Mouse (Mus musculus): ENCODE data around the gene Ehd2. TPM values are rescaled to one million over a fixed set of nuclear protein-coding genes. Genes with fewer than 3 reads are reported as not detected.

The Ehd2 gene
- polyA plus RNA-seq, 1 experiment from 2014 or later = 6.4 TPM

- Histone ChIP-seq H3K27ac (ENCODE audit: low read depth, low read length) (no peak overlapping the region), H3K9me3 (ENCODE audit: control insufficient read depth, low read length) (no peaks in the 10 kb centered on the region), H3K4me1 (replicated peaks; ENCODE audit: control insufficient read depth, insufficient read depth, low read length) (no peaks in the 10 kb centered on the region), H3K27me3 (ENCODE audit: control insufficient read depth, insufficient read depth, low read length) (no peaks in the 10 kb centered on the region), H3K4me2 (replicated peaks; ENCODE audit: low read depth, low read length) (no peak overlapping the region), H3K36me3 (ENCODE audit: control insufficient read depth, insufficient read depth, low read length) (0 out of 2 replicates have a peak, but pooled peaks cover 2% of the 10 kb centered on the region), H3K4me3 (ENCODE audit: low read depth, low read length) (no peak overlapping the region), H3K9ac (ENCODE audit: low read depth, low read length) (no peak overlapping the region)
- WGBS = 85% methylated on average over 3 of the region's 3 CpGs
- DNase-seq (ENCODE audit: low spot score) (no peak), ATAC-seq (ENCODE audit: low FRiP score) (peak; percentile 53; the same call in 1 of the 2 replicates)
Observed at GRCm38 (mm10) chr7:16005020-16005419, 37.7 kb upstream of the Ehd2 start.

DNA sequence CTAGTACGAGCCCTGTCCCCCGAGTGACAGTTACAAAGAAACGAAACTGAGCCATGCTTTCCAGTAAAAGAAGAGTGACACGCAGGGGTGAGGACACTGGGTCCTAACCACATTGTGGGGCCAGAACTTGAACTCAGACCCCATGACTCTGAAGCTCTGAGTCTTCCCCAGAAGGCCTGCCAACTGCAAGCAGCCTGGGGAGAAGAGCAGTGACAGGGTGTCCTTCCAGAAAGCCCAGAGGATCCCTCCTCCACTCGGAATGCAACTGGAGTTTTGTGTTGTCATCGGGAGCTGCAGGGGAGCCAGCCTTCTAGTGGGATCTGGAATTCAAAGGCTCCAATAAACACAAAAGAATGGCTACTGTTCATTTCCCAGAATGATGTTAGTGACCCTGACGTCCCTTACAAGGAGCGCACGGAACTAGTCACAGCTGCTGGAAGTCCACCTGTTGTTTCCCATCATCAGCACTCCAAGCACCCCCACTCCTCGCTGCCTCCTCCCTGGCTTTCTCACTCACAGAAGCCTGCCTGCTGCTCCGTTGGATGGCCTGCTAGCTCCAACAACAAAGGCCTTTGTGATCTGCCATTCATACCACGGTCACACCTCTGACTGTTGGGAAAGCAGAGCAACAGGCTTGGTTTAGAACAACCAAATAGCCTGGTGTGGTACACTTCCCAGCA, 37.0 kb upstream of the Ehd2 start:
- DNase-seq (ENCODE audit: low spot score) (peak; percentile 37), ATAC-seq (ENCODE audit: low FRiP score) (peak; percentile 22; the same call in 1 of the 2 replicates)
- Histone ChIP-seq H3K9me3 (ENCODE audit: control insufficient read depth, low read length) (no peaks in the 10 kb centered on the region), H3K27ac (ENCODE audit: low read depth, low read length) (no peak overlapping the region), H3K4me2 (replicated peaks; ENCODE audit: low read depth, low read length) (no peak overlapping the region), H3K4me1 (replicated peaks; ENCODE audit: control insufficient read depth, insufficient read depth, low read length) (no peaks in the 10 kb centered on the region), H3K36me3 (ENCODE audit: control insufficient read depth, insufficient read depth, low read length) (0 out of 2 replicates have a peak, but pooled peaks cover 2% of the 10 kb centered on the region), H3K4me3 (ENCODE audit: low read depth, low read length) (no peak overlapping the region), H3K27me3 (ENCODE audit: control insufficient read depth, insufficient read depth, low read length) (no peaks in the 10 kb centered on the region), H3K9ac (ENCODE audit: low read depth, low read length) (no peak overlapping the region)
- WGBS = 55% methylated on average over 12 of the region's 12 CpGs

DNA sequence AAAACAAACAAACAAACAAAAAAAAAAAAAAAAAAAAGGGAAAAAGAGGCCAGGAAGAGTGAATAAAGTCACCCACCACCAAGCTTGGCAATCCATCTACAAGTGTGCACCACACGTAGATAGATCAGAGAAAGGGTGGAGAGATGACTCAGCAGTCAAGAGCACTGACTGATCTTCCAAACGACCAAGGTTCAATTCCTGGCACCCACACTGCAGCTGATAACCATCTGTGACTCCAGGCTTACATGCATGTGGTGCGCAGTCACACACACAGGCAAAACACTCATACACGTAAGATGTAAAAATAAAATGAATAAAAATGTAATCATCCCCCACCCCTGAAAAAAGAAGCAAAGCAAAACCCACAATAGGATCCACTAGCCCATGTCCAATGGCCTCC, 35.7 kb upstream of the Ehd2 start:
- Histone ChIP-seq H3K9ac (ENCODE audit: low read depth, low read length) (no peak overlapping the region), H3K27ac (ENCODE audit: low read depth, low read length) (no peak overlapping the region), H3K27me3 (ENCODE audit: control insufficient read depth, insufficient read depth, low read length) (no peaks in the 10 kb centered on the region), H3K36me3 (ENCODE audit: control insufficient read depth, insufficient read depth, low read length) (0 out of 2 replicates have a peak, but pooled peaks cover 2% of the 10 kb centered on the region), H3K9me3 (ENCODE audit: control insufficient read depth, low read length) (no peaks in the 10 kb centered on the region), H3K4me2 (replicated peaks; ENCODE audit: low read depth, low read length) (no peak overlapping the region), H3K4me1 (replicated peaks; ENCODE audit: control insufficient read depth, insufficient read depth, low read length) (no peaks in the 10 kb centered on the region), H3K4me3 (ENCODE audit: low read depth, low read length) (no peak overlapping the region)
- WGBS = 86% methylated on average over 4 of the region's 4 CpGs
- no peak for ATAC-seq (ENCODE audit: low FRiP score)
- DNase-seq (ENCODE audit: low spot score) = no peak

- WGBS = 91% methylated on average over 5 of the region's 5 CpGs
- no peak overlapping the region for H3K4me3 ChIP-seq (ENCODE audit: low read depth, low read length)
- ATAC-seq (ENCODE audit: low FRiP score) (no peak), DNase-seq (ENCODE audit: low spot score) (no peak)
- H3K4me1 ChIP-seq (replicated peaks; ENCODE audit: control insufficient read depth, insufficient read depth, low read length) = no peaks in the 10 kb centered on the region
- no peak overlapping the region for H3K4me2 ChIP-seq (replicated peaks; ENCODE audit: low read depth, low read length)
- H3K9ac ChIP-seq (ENCODE audit: low read depth, low read length) = no peak overlapping the region
- 0 out of 2 replicates have a peak, but pooled peaks cover 2% of the 10 kb centered on the region for H3K36me3 ChIP-seq (ENCODE audit: control insufficient read depth, insufficient read depth, low read length)
- no peak overlapping the region for H3K27ac ChIP-seq (ENCODE audit: low read depth, low read length)
- H3K9me3 ChIP-seq (ENCODE audit: control insufficient read depth, low read length) = no peaks in the 10 kb centered on the region
- H3K27me3 ChIP-seq (ENCODE audit: control insufficient read depth, insufficient read depth, low read length) = no peaks in the 10 kb centered on the region
Observed at GRCm38 (mm10) chr7:16002171-16002570, 34.8 kb upstream of the Ehd2 start.

DNA sequence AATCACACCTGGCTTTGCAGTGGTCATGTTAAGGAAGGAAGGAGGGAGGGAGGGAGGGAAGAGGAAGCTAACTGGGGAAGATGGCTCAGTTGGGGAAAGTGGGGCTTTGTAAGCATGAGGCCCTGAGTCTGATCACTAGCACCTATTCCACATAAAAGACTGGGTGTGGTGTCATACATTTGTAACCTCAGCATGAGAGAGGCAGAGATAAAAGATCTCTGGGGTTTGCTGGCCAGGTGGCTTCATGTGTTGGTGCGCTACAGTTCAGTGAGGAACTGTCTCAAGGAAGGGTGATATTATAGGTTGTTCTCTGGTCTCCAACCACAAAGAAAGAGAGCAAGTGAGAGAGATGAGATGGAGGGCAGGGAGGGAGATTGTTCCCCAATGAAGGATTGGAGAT, 34.3 kb upstream of the Ehd2 start:
- Histone ChIP-seq H3K4me1 (replicated peaks; ENCODE audit: control insufficient read depth, insufficient read depth, low read length) (no peaks in the 10 kb centered on the region), H3K9ac (ENCODE audit: low read depth, low read length) (no peak overlapping the region), H3K9me3 (ENCODE audit: control insufficient read depth, low read length) (no peaks in the 10 kb centered on the region), H3K36me3 (ENCODE audit: control insufficient read depth, insufficient read depth, low read length) (0 out of 2 replicates have a peak, but pooled peaks cover 2% of the 10 kb centered on the region), H3K27me3 (ENCODE audit: control insufficient read depth, insufficient read depth, low read length) (no peaks in the 10 kb centered on the region), H3K4me2 (replicated peaks; ENCODE audit: low read depth, low read length) (no peak overlapping the region), H3K27ac (ENCODE audit: low read depth, low read length) (no peak overlapping the region), H3K4me3 (ENCODE audit: low read depth, low read length) (no peak overlapping the region)
- ATAC-seq (ENCODE audit: low FRiP score) (no peak), DNase-seq (ENCODE audit: low spot score) (no peak)
- WGBS = 94% methylated on average over 1 of the region's 1 CpGs

GRCm38 (mm10) chr7:15993789-15994188, 26.4 kb upstream of the Ehd2 start:
- WGBS = 95% methylated on average over 4 of the region's 4 CpGs

DNA sequence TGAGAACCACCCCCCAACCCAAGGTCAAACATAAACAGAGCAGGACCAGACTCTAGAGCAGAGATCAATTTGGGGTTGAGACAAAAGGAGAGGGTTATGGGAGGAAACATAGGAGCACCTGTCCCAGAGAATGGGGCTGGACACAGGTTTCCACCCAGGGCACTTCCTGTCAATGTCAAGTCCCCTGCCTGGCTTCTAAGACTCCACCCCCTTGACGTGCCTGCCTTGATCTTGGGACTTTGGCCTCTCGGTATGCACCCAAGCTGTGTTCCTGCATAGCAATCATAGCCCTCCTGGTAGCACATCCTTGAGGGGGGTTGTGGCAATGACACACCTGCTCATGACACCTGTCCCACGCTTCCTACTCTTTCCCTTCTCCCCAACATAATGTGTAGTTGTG, 25.8 kb upstream of the Ehd2 start:
- H3K27me3 ChIP-seq (ENCODE audit: control insufficient read depth, insufficient read depth, low read length) = no peaks in the 10 kb centered on the region
- H3K9ac ChIP-seq (ENCODE audit: low read depth, low read length) = no peak overlapping the region
- peaks cover 7% of the 10 kb centered on the region for H3K36me3 ChIP-seq (ENCODE audit: control insufficient read depth, insufficient read depth, low read length)
- no peaks in the 10 kb centered on the region for H3K9me3 ChIP-seq (ENCODE audit: control insufficient read depth, low read length)
- 81% methylated on average over 3 of the region's 3 CpGs for WGBS
- no peak overlapping the region for H3K27ac ChIP-seq (ENCODE audit: low read depth, low read length)
- ATAC-seq (ENCODE audit: low FRiP score) (no peak), DNase-seq (ENCODE audit: low spot score) (no peak)
- H3K4me2 ChIP-seq (replicated peaks; ENCODE audit: low read depth, low read length) = no peak overlapping the region
- H3K4me3 ChIP-seq (ENCODE audit: low read depth, low read length) = no peak overlapping the region
- no peaks in the 10 kb centered on the region for H3K4me1 ChIP-seq (replicated peaks; ENCODE audit: control insufficient read depth, insufficient read depth, low read length)

More at GRCm38 (mm10) chr7:15993789-15994188, 26.4 kb upstream of the Ehd2 start:
- Histone ChIP-seq H3K4me1 (replicated peaks; ENCODE audit: control insufficient read depth, insufficient read depth, low read length) (no peaks in the 10 kb centered on the region), H3K36me3 (ENCODE audit: control insufficient read depth, insufficient read depth, low read length) (peaks cover under 1% of the 10 kb centered on the region; the same call in 1 of the 2 replicates), H3K9ac (ENCODE audit: low read depth, low read length) (no peak overlapping the region), H3K9me3 (ENCODE audit: control insufficient read depth, low read length) (no peaks in the 10 kb centered on the region), H3K27ac (ENCODE audit: low read depth, low read length) (no peak overlapping the region), H3K27me3 (ENCODE audit: control insufficient read depth, insufficient read depth, low read length) (no peaks in the 10 kb centered on the region), H3K4me3 (ENCODE audit: low read depth, low read length) (no peak overlapping the region), H3K4me2 (replicated peaks; ENCODE audit: low read depth, low read length) (no peak overlapping the region)
- ATAC-seq (ENCODE audit: low FRiP score) (no peak), DNase-seq (ENCODE audit: low spot score) (no peak)

DNA sequence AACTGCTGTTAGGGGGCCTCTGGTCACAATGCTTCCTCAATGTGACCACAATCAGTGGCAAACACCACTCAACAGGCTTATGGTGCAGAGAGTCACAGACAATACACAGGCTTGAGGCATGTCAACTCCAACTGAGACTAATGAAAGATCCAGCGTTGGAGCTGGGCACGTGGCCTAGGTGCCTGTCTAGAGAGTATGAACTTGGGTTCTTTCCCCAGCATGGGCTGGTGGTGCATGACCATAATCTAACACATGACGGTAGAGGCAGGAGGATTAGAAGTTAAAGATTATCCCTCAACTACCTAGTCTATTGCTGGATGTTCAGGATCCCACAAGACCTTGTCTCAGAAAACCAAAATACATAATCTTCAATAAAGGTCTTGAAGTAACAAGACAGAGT, 24.4 kb upstream of the Ehd2 start:
- Histone ChIP-seq H3K9me3 (ENCODE audit: control insufficient read depth, low read length) (no peaks in the 10 kb centered on the region), H3K36me3 (ENCODE audit: control insufficient read depth, insufficient read depth, low read length) (peaks cover 16% of the 10 kb centered on the region), H3K4me2 (replicated peaks; ENCODE audit: low read depth, low read length) (no peak overlapping the region), H3K4me3 (ENCODE audit: low read depth, low read length) (no peak overlapping the region), H3K27me3 (ENCODE audit: control insufficient read depth, insufficient read depth, low read length) (no peaks in the 10 kb centered on the region), H3K9ac (ENCODE audit: low read depth, low read length) (no peak overlapping the region), H3K4me1 (replicated peaks; ENCODE audit: control insufficient read depth, insufficient read depth, low read length) (no peaks in the 10 kb centered on the region), H3K27ac (ENCODE audit: low read depth, low read length) (no peak overlapping the region)
- no peak for DNase-seq (ENCODE audit: low spot score)
- ATAC-seq (ENCODE audit: low FRiP score) = no peak
- WGBS = 91% methylated on average over 3 of the region's 3 CpGs

DNA sequence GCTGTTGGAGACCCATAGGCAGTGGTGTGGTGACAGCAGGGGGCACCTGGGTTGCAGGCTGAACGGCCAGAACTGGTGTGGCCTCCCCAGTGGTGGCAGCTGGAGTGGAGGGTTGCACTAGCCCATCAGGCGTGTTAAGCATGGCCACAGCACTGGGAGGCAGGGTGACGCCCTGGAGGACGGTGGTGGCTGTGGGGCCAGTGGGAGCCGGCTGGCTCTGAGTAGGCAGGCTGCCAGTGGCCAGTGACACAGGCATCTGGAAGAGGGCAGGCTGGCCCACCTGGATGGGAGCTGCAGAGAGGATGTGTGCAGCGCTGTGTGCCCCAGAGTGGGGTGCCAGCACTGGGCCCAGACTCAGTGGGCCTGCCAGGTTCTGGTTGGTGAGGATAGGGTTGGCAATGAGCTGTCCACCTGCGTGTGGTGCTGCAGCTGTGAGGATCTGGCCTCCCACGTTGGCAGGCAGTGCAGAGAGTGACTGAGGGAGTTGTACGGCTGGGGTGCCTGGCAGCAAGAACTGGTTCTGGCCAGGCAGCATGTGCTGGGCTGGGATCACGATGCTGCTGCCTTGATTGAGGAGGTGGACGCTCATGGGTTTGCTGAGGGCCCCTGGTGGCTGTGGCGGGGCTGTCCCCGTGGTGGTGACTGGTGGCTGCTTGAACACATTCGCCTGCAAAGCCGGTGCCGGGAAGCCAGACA, 20.4 kb upstream of the Ehd2 start:
- WGBS = 93% methylated on average over 16 of the region's 16 CpGs
- Histone ChIP-seq H3K9ac (ENCODE audit: low read depth, low read length) (no peak overlapping the region), H3K4me2 (replicated peaks; ENCODE audit: low read depth, low read length) (no peak overlapping the region), H3K4me3 (ENCODE audit: low read depth, low read length) (no peak overlapping the region), H3K9me3 (ENCODE audit: control insufficient read depth, low read length) (no peaks in the 10 kb centered on the region), H3K36me3 (ENCODE audit: control insufficient read depth, insufficient read depth, low read length) (peaks cover 16% of the 10 kb centered on the region), H3K4me1 (replicated peaks; ENCODE audit: control insufficient read depth, insufficient read depth, low read length) (no peaks in the 10 kb centered on the region), H3K27ac (ENCODE audit: low read depth, low read length) (no peak overlapping the region), H3K27me3 (ENCODE audit: control insufficient read depth, insufficient read depth, low read length) (no peaks in the 10 kb centered on the region)
- ATAC-seq (ENCODE audit: low FRiP score) = no peak; the same call in 1 of the 2 replicates
- DNase-seq (ENCODE audit: low spot score) = no peak

Data from hindbrain, embryonic 11.5 days (tissue).